In genomic region chr2:48220771-48221170, GRCm38 (mm10) we compare ENCODE assay signal across 10 mouse cellular contexts.
DNase-seq lines count a peak whose midpoint lies in the region.
"Had no signal": no experiment of that assay in that cellular context is flagged by ENCODE, and none has a peak within 500 bp of the region (broad histone marks: within the 10 kb centered on the region; RNA-seq: fewer than 3 reads in every experiment).

No protein-coding gene starts in this region.

- DNase-seq in gastrocnemius, postnatal 10 days = peak; percentile 7
- no peak for DNase-seq in gastrocnemius, adult 8-10 months (ENCODE audit: low spot score in 2 of 2)
- DNase-seq in left cerebral cortex, postnatal 4 days = peak; percentile 2
- DNase-seq in left cerebral cortex, adult 18-20 months (ENCODE audit: low spot score in 2 of 2) = no peak
- peak; percentile 78 for DNase-seq in adipocyte (ENCODE audit: low spot score)
- DNase-seq in kidney, postnatal 4 days = peak; percentile 43 to 54
- DNase-seq in spleen, adult 18-20 months = no peak
- no peak for DNase-seq in thymus, postnatal 4 days
- DNase-seq: cerebellum, adult 8-10 months; heart, postnatal 4 days had no signal

- intact Hi-C loops in left cerebral cortex, postnatal 4 days (cut with DNase I) = no loop called here

Comparison
In these comparisons a context has a peak if more than half of its experiments do, and no peak if none do; other contexts are left out.
1. DNase-seq: peak in gastrocnemius, postnatal 10 days (single experiment), left cerebral cortex, postnatal 4 days (single experiment), adipocyte (single experiment) and kidney, postnatal 4 days (2 of 2); none in gastrocnemius, adult 8-10 months (0 of 2), left cerebral cortex, adult 18-20 months (0 of 2), spleen, adult 18-20 months (0 of 2) and thymus, postnatal 4 days (single experiment).